Mouse (Mus musculus) ovary, postnatal 10 days (tissue): ENCODE data around the gene Cnnm2.

Experiments used
- DNase-seq: peaks from one replicate; pipeline ENCODE4 v3.0.0; 2022; ENCODE audit warnings: low spot score

The Cnnm2 gene

GRCm38 (mm10) chr19:46848381-46849268 is 87.2 kb downstream of the Cnnm2 start:
- DNase-seq: no peak

- DNase-seq: no peak
Observed at GRCm38 (mm10) chr19:46849443-46849997, 88.1 kb downstream of the Cnnm2 start.

- no peak for DNase-seq
Observed at GRCm38 (mm10) chr19:46856232-46856631, 94.8 kb downstream of the Cnnm2 start.

GRCm38 (mm10) chr19:46856780-46857179 is 95.4 kb downstream of the Cnnm2 start:
- no peak for DNase-seq

- DNase-seq: no peak
Observed at GRCm38 (mm10) chr19:46857277-46857989, 96.0 kb downstream of the Cnnm2 start.

GRCm38 (mm10) chr19:46858200-46858599 is 96.8 kb downstream of the Cnnm2 start:
- DNase-seq: no peak

- no peak for DNase-seq
Observed at GRCm38 (mm10) chr19:46862556-46862955, 101.2 kb downstream of the Cnnm2 start.

- no peak for DNase-seq
Observed at GRCm38 (mm10) chr19:46863236-46863927, 102.0 kb downstream of the Cnnm2 start.

- no peak for DNase-seq
Observed at GRCm38 (mm10) chr19:46864079-46864478, 102.7 kb downstream of the Cnnm2 start.

GRCm38 (mm10) chr19:46864731-46865331 is 103.4 kb downstream of the Cnnm2 start:
- no peak for DNase-seq

GRCm38 (mm10) chr19:46865381-46865780 is 104.0 kb downstream of the Cnnm2 start:
- DNase-seq: no peak

- no peak for DNase-seq
Observed at GRCm38 (mm10) chr19:46869049-46869448, 107.7 kb downstream of the Cnnm2 start.

GRCm38 (mm10) chr19:46869526-46869925 is 108.1 kb downstream of the Cnnm2 start:
- peak; percentile 69 for DNase-seq

- no peak for DNase-seq
Observed at GRCm38 (mm10) chr19:46871096-46871495, 109.7 kb downstream of the Cnnm2 start.

- no peak for DNase-seq
Observed at GRCm38 (mm10) chr19:46871651-46872050, 110.3 kb downstream of the Cnnm2 start.

GRCm38 (mm10) chr19:46873924-46874323 is 112.5 kb downstream of the Cnnm2 start:
- DNase-seq: no peak

- peak; percentile 77 for DNase-seq
Observed at GRCm38 (mm10) chr19:46875790-46876189, 114.4 kb downstream of the Cnnm2 start.

GRCm38 (mm10) chr19:46877886-46878285 is 116.5 kb downstream of the Cnnm2 start:
- DNase-seq: no peak

GRCm38 (mm10) chr19:46878346-46878745 is 117.0 kb downstream of the Cnnm2 start:
- no peak for DNase-seq

GRCm38 (mm10) chr19:46879876-46880275 is 118.5 kb downstream of the Cnnm2 start:
- DNase-seq: no peak

- DNase-seq: no peak
Observed at GRCm38 (mm10) chr19:46885365-46885764, 124.0 kb downstream of the Cnnm2 start.

- no peak for DNase-seq
Observed at GRCm38 (mm10) chr19:46886826-46887225, 125.4 kb downstream of the Cnnm2 start.
